Comparison of ENCODE assay signal across 23 mouse cellular contexts in genomic region chr17:41629691-41630090, GRCm38 (mm10).
DNase-seq lines count a peak whose midpoint lies in the region; ATAC-seq and TF ChIP-seq lines count a peak whose summit lies in the region.
"Had no signal": no experiment of that assay in that cellular context is flagged by ENCODE, and none has a peak within 500 bp of the region (broad histone marks: within the 10 kb centered on the region; RNA-seq: fewer than 3 reads in every experiment).

No protein-coding gene starts in this region.

- H3K4me1 ChIP-seq in hindbrain, postnatal 0 days (ENCODE audit: insufficient read depth, low read length), result no peaks in the 10 kb centered on the region
- no peaks in the 10 kb centered on the region for H3K4me1 ChIP-seq in hindbrain, embryonic 10.5 days (replicated peaks)

- H3K9me3 ChIP-seq in hindbrain, postnatal 0 days (ENCODE audit: low read length), result no peaks in the 10 kb centered on the region
- H3K9me3 ChIP-seq in hindbrain, embryonic 10.5 days, result no peaks in the 10 kb centered on the region
- H3K9me3 ChIP-seq: G1E had no signal

- H3K36me3 ChIP-seq in hindbrain, postnatal 0 days (ENCODE audit: insufficient read depth, low read length), result no peaks in the 10 kb centered on the region
- H3K36me3 ChIP-seq in hindbrain, embryonic 10.5 days, result no peaks in the 10 kb centered on the region
- H3K36me3 ChIP-seq: G1E had no signal

- ATAC-seq in hindbrain, postnatal 0 days, result no peak
- ATAC-seq: activated CD4-positive, CD25-positive, alpha-beta regulatory T cell, adult 4 months; CD4-positive, CD25-positive, alpha-beta regulatory T cell, adult 4 months; Patski had no signal

- H3K4me2 ChIP-seq in hindbrain, postnatal 0 days (ENCODE audit: low read depth, low read length), result no peak overlapping the region

- H3K4me3 ChIP-seq in hindbrain, postnatal 0 days (ENCODE audit: low read length), result no peak overlapping the region
- no peak overlapping the region for H3K4me3 ChIP-seq in hindbrain, embryonic 10.5 days

- peak; percentile 51 to 54 for DNase-seq in cerebellum, postnatal 10 days
- DNase-seq in cerebellum, postnatal 25 days, result no peak
- peak; percentile 11 to 50 for DNase-seq in cerebellum, postnatal 14 days
- DNase-seq in cerebellum, adult 18-20 months, result no peak
- peak; percentile 15 for DNase-seq in hindbrain, postnatal 0 days (ENCODE audit: low spot score)
- DNase-seq in hindbrain, embryonic 10.5 days (ENCODE audit: low spot score), result no peak
- peak; percentile 15 for DNase-seq in brain, embryonic 14.5 days (ENCODE audit: low read depth)
- DNase-seq in embryo, embryonic 10 days (ENCODE audit: low spot score), result no peak
- DNase-seq: adrenal gland, adult 2 months; adrenal gland, adult 8-10 months; adrenal gland, postnatal 10 days; adrenal gland, postnatal 14 days; adrenal gland, postnatal 25 days; adrenal gland, postnatal 36 days; B cell, adult 2 months; cerebellum, adult 11 months; cerebellum, adult 11-12 months; cerebellum, adult 2 months had no signal

- H3K27me3 ChIP-seq in hindbrain, postnatal 0 days (ENCODE audit: insufficient read depth, low read length), result no peaks in the 10 kb centered on the region
- H3K27me3 ChIP-seq in hindbrain, embryonic 10.5 days (ENCODE audit: insufficient read depth, poor library complexity, severe bottlenecking), result no peaks in the 10 kb centered on the region
- H3K27me3 ChIP-seq: CH12.LX, Patski had no signal

- no peak for TF ChIP-seq POLR2A in brain, embryonic 14.5 days (IDR thresholded peaks at IDR 0.05; ENCODE audit: borderline replicate concordance, extremely low read depth, insufficient read depth, insufficient read length, poor library complexity, severe bottlenecking)

- no peak overlapping the region for H3K9ac ChIP-seq in hindbrain, postnatal 0 days (replicated peaks; ENCODE audit: low read length)

- 53% methylated on average over 1 of the region's 1 CpGs for WGBS in hindbrain, postnatal 0 days
- 76% methylated on average over 1 of the region's 1 CpGs for WGBS in hindbrain, embryonic 10.5 days

- H3K27ac ChIP-seq in hindbrain, postnatal 0 days, result no peak overlapping the region
- no peak overlapping the region for H3K27ac ChIP-seq in hindbrain, embryonic 10.5 days

- no peak for TF ChIP-seq CTCF in hindbrain, postnatal 0 days (IDR thresholded peaks at IDR 0.05; ENCODE audit: low read depth)
- no peak for TF ChIP-seq CTCF in brain, embryonic 14.5 days (IDR thresholded peaks at IDR 0.05; ENCODE audit: borderline replicate concordance, extremely low read depth, insufficient read depth, insufficient read length)

Comparison
In these comparisons a context has a peak if more than half of its experiments do, and no peak if none do; other contexts are left out.
1. DNase-seq: peak in cerebellum, postnatal 10 days (2 of 2), cerebellum, postnatal 14 days (2 of 2), hindbrain, postnatal 0 days (single experiment) and brain, embryonic 14.5 days (single experiment); none in cerebellum, postnatal 25 days (0 of 2), cerebellum, adult 18-20 months (0 of 2), hindbrain, embryonic 10.5 days (single experiment) and embryo, embryonic 10 days (single experiment).